Mouse (Mus musculus): ENCODE data around the gene Zfp14.

DNA sequence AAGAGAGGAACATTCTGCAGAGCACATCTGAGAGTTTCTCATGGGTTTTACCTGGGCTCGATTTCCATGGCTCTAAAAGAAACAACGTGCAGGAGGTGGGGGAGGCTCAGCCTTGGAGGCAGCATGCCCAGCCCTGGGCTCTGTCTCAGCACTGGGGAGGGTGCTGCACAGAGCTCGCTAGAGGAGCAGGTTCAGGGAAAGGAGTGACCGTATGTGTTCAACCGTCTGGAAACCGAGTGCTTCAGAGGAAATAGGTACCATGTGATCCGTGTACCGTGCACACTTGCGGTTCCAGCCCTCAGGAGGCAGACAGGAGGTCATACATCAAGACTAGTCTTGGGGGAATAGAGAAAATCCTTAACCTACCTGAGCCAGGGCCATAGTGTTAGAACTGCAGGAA, 6.8 kb downstream of the Zfp14 start:
- no peak for TF ChIP-seq HCFC1 (IDR thresholded peaks at IDR 0.05; ENCODE audit: borderline replicate concordance, insufficient read depth, low read length)
- no peak for TF ChIP-seq MAFK (IDR thresholded peaks at IDR 0.05; ENCODE audit: insufficient read depth, low read depth, low read length)
- no peak for TF ChIP-seq CHD2 (IDR thresholded peaks at IDR 0.05; ENCODE audit: low read depth, low read length)

Data from ES-E14 (cell line).